Comparison of ENCODE assay signal across 24 mouse cellular contexts in genomic region chr13:104638988-104639387, GRCm38 (mm10).
DNase-seq lines count a peak whose midpoint lies in the region; ATAC-seq lines count a peak whose summit lies in the region.
"Had no signal": no experiment of that assay in that cellular context is flagged by ENCODE, and none has a peak within 500 bp of the region (broad histone marks: within the 10 kb centered on the region; RNA-seq: fewer than 3 reads in every experiment).

No protein-coding gene starts in this region.

- peak; percentile 48 for DNase-seq in kidney, adult 18-20 months
- peak; percentile 43 for DNase-seq in intestine, embryonic 14.5 days (ENCODE audit: low spot score)
- peak; percentile 89 for DNase-seq in kidney, adult 9 months
- peak; percentile 45 to 83 for DNase-seq in kidney, postnatal 36 days
- no peak for DNase-seq in cerebellum, postnatal 14 days
- no peak for DNase-seq in ovary, postnatal 10 days (ENCODE audit: low spot score)
- DNase-seq in spleen, postnatal 14 days (ENCODE audit: low spot score in 2 of 2), result no peak
- DNase-seq: adrenal gland, postnatal 14 days; cerebellum, adult 9-11 months; embryo, embryonic 11 days; forebrain, postnatal 0 days; layer of hippocampus, adult 9-11 months; midbrain, embryonic 14.5 days; thymus, adult 2 months had no signal

- H3K36me3 ChIP-seq in kidney, embryonic 14.5 days (ENCODE audit: control insufficient read depth, insufficient read depth, low read length), result no peaks in the 10 kb centered on the region
- H3K36me3 ChIP-seq in intestine, embryonic 14.5 days (ENCODE audit: control insufficient read depth, insufficient read depth, low read length), result no peaks in the 10 kb centered on the region
- H3K36me3 ChIP-seq: heart, embryonic 10.5 days; hindbrain, embryonic 12.5 days; lung, embryonic 15.5 days had no signal

- no peaks in the 10 kb centered on the region for H3K9me3 ChIP-seq in kidney, embryonic 14.5 days (ENCODE audit: control insufficient read depth, low read length)
- no peaks in the 10 kb centered on the region for H3K9me3 ChIP-seq in intestine, embryonic 14.5 days (ENCODE audit: control insufficient read depth, low read length)
- H3K9me3 ChIP-seq: heart, embryonic 10.5 days; hindbrain, embryonic 12.5 days; lung, embryonic 15.5 days; megakaryocyte, embryonic 14.5 days; neural tube, embryonic 15.5 days had no signal

- 0 out of 2 replicates have a peak, but pooled peaks cover 5% of the 10 kb centered on the region for H3K4me1 ChIP-seq in kidney, embryonic 14.5 days (ENCODE audit: control insufficient read depth, insufficient read depth, low read length)
- peaks cover 9% of the 10 kb centered on the region for H3K4me1 ChIP-seq in intestine, embryonic 14.5 days (replicated peaks; ENCODE audit: control insufficient read depth, insufficient read depth, low read length)
- H3K4me1 ChIP-seq: hindbrain, embryonic 12.5 days; megakaryocyte, embryonic 14.5 days; neural tube, embryonic 15.5 days had no signal

- H3K9ac ChIP-seq in kidney, embryonic 14.5 days (ENCODE audit: low read depth, low read length), result no peak overlapping the region
- H3K9ac ChIP-seq in intestine, embryonic 14.5 days (ENCODE audit: low read length), result no peak overlapping the region
- H3K9ac ChIP-seq: forebrain, postnatal 0 days; hindbrain, embryonic 12.5 days; lung, embryonic 15.5 days; neural tube, embryonic 15.5 days had no signal

- no peaks in the 10 kb centered on the region for H3K27me3 ChIP-seq in kidney, embryonic 14.5 days (ENCODE audit: control insufficient read depth, insufficient read depth, low read length)
- no peaks in the 10 kb centered on the region for H3K27me3 ChIP-seq in intestine, embryonic 14.5 days (replicated peaks; ENCODE audit: control insufficient read depth, insufficient read depth, low read length)
- H3K27me3 ChIP-seq: hindbrain, embryonic 12.5 days; lung, embryonic 15.5 days; megakaryocyte, embryonic 14.5 days; neural tube, embryonic 15.5 days; Patski had no signal

- H3K4me2 ChIP-seq in kidney, embryonic 14.5 days (replicated peaks; ENCODE audit: low read depth, low read length), result no peak overlapping the region
- H3K4me2 ChIP-seq in intestine, embryonic 14.5 days (ENCODE audit: low read length), result no peak overlapping the region
- H3K4me2 ChIP-seq: hindbrain, embryonic 12.5 days; lung, embryonic 15.5 days; neural tube, embryonic 15.5 days had no signal

- no peak overlapping the region for H3K4me3 ChIP-seq in kidney, embryonic 14.5 days (ENCODE audit: low read length)
- H3K4me3 ChIP-seq in intestine, embryonic 14.5 days (ENCODE audit: low read depth, low read length), result no peak overlapping the region
- H3K4me3 ChIP-seq: heart, embryonic 10.5 days; hindbrain, embryonic 12.5 days; left cerebral cortex, adult 2 months; lung, embryonic 15.5 days; megakaryocyte, embryonic 14.5 days; myocyte; neural tube, embryonic 15.5 days had no signal

- 83% methylated on average over 3 of the region's 3 CpGs for WGBS in kidney, embryonic 14.5 days
- 78% methylated on average over 3 of the region's 3 CpGs for WGBS in intestine, embryonic 14.5 days

- H3K27ac ChIP-seq in kidney, embryonic 14.5 days (ENCODE audit: low read depth, low read length), result no peak overlapping the region
- no peak overlapping the region for H3K27ac ChIP-seq in intestine, embryonic 14.5 days (ENCODE audit: low read depth)
- H3K27ac ChIP-seq: heart, embryonic 10.5 days; hindbrain, embryonic 12.5 days; left cerebral cortex, adult 2 months; lung, embryonic 15.5 days; neural tube, embryonic 15.5 days had no signal

- no peak for ATAC-seq in kidney, embryonic 14.5 days (ENCODE audit: low FRiP score, low TSS enrichment)
- ATAC-seq in intestine, embryonic 14.5 days (replicated peaks; ENCODE audit: low FRiP score, low TSS enrichment, low read depth), result no peak
- ATAC-seq: CD4-positive, CD25-positive, alpha-beta regulatory T cell, adult 4 months; forebrain, postnatal 0 days; Patski had no signal

Comparison
In these comparisons a context has a peak if more than half of its experiments do, and no peak if none do; other contexts are left out.
1. DNase-seq: peak in kidney, adult 18-20 months (single experiment), intestine, embryonic 14.5 days (single experiment), kidney, adult 9 months (single experiment) and kidney, postnatal 36 days (2 of 2); none in cerebellum, postnatal 14 days (0 of 2), ovary, postnatal 10 days (single experiment) and spleen, postnatal 14 days (0 of 2).